Comparison of ENCODE assay signal across 23 mouse cellular contexts in the genomic region with DNA sequence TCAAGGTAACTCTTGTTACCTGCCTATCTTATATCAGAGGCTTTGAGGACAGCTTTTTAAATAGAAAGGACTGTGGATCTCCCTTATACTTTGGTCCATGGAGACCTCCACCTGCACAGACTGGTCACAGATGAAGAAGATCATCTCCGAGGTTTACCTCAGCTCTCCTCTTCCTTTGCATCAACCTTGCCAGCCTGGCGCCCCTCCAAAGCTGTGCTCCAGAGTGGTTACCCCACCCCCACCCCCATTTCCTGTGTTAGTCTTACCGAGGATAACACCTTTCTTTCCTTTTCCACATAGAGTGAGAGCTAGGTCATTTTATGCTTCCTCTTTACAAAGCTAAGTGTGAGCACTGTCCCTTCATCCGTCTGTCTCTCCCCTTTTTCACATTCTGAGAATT. TPM values are rescaled to one million over a fixed set of nuclear protein-coding genes. Genes with fewer than 3 reads are reported as not detected.
DNase-seq lines count a peak whose midpoint lies in the region; ATAC-seq lines count a peak whose summit lies in the region.
"Had no signal": no experiment of that assay in that cellular context is flagged by ENCODE, and none has a peak within 500 bp of the region (broad histone marks: within the 10 kb centered on the region; RNA-seq: fewer than 3 reads in every experiment).

No protein-coding gene starts in this region.

- no peaks in the 10 kb centered on the region for H3K27me3 ChIP-seq in heart, embryonic 16.5 days (ENCODE audit: control insufficient read depth, insufficient read depth, low read length)
- no peaks in the 10 kb centered on the region for H3K27me3 ChIP-seq in limb, embryonic 10.5 days (ENCODE audit: low read depth, poor library complexity, severe bottlenecking)
- H3K27me3 ChIP-seq: embryonic facial prominence, embryonic 15.5 days; liver, embryonic 13.5 days; megakaryocyte, embryonic 14.5 days had no signal

- intact Hi-C loops in heart, postnatal 25 days (cut with DNase I): no loop called here

- no peak overlapping the region for H3K4me3 ChIP-seq in heart, embryonic 16.5 days (ENCODE audit: low read length)
- H3K4me3 ChIP-seq in limb, embryonic 10.5 days: no peak overlapping the region
- H3K4me3 ChIP-seq: embryonic facial prominence, embryonic 15.5 days; forebrain, embryonic 10.5 days; hindbrain, embryonic 15.5 days; layer of hippocampus, adult 2 months; liver, embryonic 13.5 days; megakaryocyte, embryonic 14.5 days; midbrain, embryonic 15.5 days had no signal

- H3K4me2 ChIP-seq in heart, embryonic 16.5 days (ENCODE audit: low read depth, low read length): no peak overlapping the region
- H3K4me2 ChIP-seq: embryonic facial prominence, embryonic 15.5 days; hindbrain, embryonic 15.5 days; liver, embryonic 13.5 days; midbrain, embryonic 15.5 days had no signal

- H3K36me3 ChIP-seq in heart, embryonic 16.5 days (ENCODE audit: control insufficient read depth, insufficient read depth): no peaks in the 10 kb centered on the region
- no peaks in the 10 kb centered on the region for H3K36me3 ChIP-seq in limb, embryonic 10.5 days
- H3K36me3 ChIP-seq: embryonic facial prominence, embryonic 15.5 days; forebrain, embryonic 10.5 days; hindbrain, embryonic 15.5 days; liver, embryonic 13.5 days; midbrain, embryonic 15.5 days had no signal

- 0 out of 2 replicates have a peak, but pooled peaks have one; percentile 32 for ATAC-seq in heart, embryonic 16.5 days (replicated peaks; ENCODE audit: extremely low read depth, insufficient read depth, low FRiP score)
- ATAC-seq: midbrain, embryonic 15.5 days had no signal

- 35% methylated on average over 4 of the region's 4 CpGs for WGBS in heart, embryonic 16.5 days
- 49% methylated on average over 4 of the region's 4 CpGs for WGBS in limb, embryonic 10.5 days

- H3K27ac ChIP-seq in heart, embryonic 16.5 days (ENCODE audit: low read length): no peak overlapping the region
- no peak overlapping the region for H3K27ac ChIP-seq in limb, embryonic 10.5 days
- H3K27ac ChIP-seq: embryonic facial prominence, embryonic 15.5 days; forebrain, embryonic 10.5 days; hindbrain, embryonic 15.5 days; kidney, postnatal 0 days; layer of hippocampus, adult 2 months; liver, embryonic 13.5 days; midbrain, embryonic 15.5 days; stomach, postnatal 0 days had no signal

- no peak for DNase-seq in heart, postnatal 25 days (ENCODE audit: low spot score)
- DNase-seq in MEL-GATA-1-ER (ENCODE audit: extremely low read depth, low read depth): peak; percentile 8
- DNase-seq in cerebellum, adult 9-10 months: peak; percentile 68
- peak; percentile 23 for DNase-seq in limb, embryonic 10.5 days (ENCODE audit: low spot score)
- no peak for DNase-seq in retina, postnatal 1 day
- no peak for DNase-seq in ovary, adult 18-20 months (ENCODE audit: low spot score)
- DNase-seq: adrenal gland, postnatal 10 days; gastrocnemius, postnatal 25 days; heart, postnatal 14 days; kidney, adult 11 months; liver, embryonic 13.5 days; right cerebral cortex, postnatal 14 days had no signal

- no peak overlapping the region for H3K9ac ChIP-seq in heart, embryonic 16.5 days (ENCODE audit: low read length)
- H3K9ac ChIP-seq: embryonic facial prominence, embryonic 15.5 days; hindbrain, embryonic 15.5 days; liver, embryonic 13.5 days; midbrain, embryonic 15.5 days had no signal

- 0 out of 2 replicates have a peak, but pooled peaks cover 2% of the 10 kb centered on the region for H3K4me1 ChIP-seq in heart, embryonic 16.5 days (ENCODE audit: control insufficient read depth, insufficient read depth, low read length)
- peaks cover 33% of the 10 kb centered on the region for H3K4me1 ChIP-seq in limb, embryonic 10.5 days
- H3K4me1 ChIP-seq: embryonic facial prominence, embryonic 15.5 days; hindbrain, embryonic 15.5 days; liver, embryonic 13.5 days; megakaryocyte, embryonic 14.5 days; midbrain, embryonic 15.5 days had no signal

- no peaks in the 10 kb centered on the region for H3K9me3 ChIP-seq in heart, embryonic 16.5 days (replicated peaks; ENCODE audit: control insufficient read depth, low read length)
- H3K9me3 ChIP-seq in limb, embryonic 10.5 days (replicated peaks): no peaks in the 10 kb centered on the region
- H3K9me3 ChIP-seq: embryonic facial prominence, embryonic 15.5 days; forebrain, embryonic 10.5 days; hindbrain, embryonic 15.5 days; liver, embryonic 13.5 days; megakaryocyte, embryonic 14.5 days; midbrain, embryonic 15.5 days had no signal

RNA-seq across cellular contexts. Expression of a gene that starts 60.0 kb away (rescaled TPM):
- not detected in 2 replicates for polyA plus RNA-seq in heart, embryonic 16.5 days (2015; fragmentation: Nextera tagmentation; extraction: Ambion mirVana)
- total RNA-seq in heart, postnatal 25 days (2021): not detected
- polyA plus RNA-seq in limb, embryonic 10.5 days (2016; fragmentation: Nextera tagmentation; extraction: Ambion mirVana): 0.36 and 0.56 TPM in 2 replicates
- total RNA-seq: adrenal gland, postnatal 10 days; gastrocnemius, postnatal 25 days; heart, adult 8-10 months; heart, postnatal 14 days had no signal
- polyA plus RNA-seq: kidney, postnatal 0 days; liver, embryonic 13.5 days; lung, embryonic 16.5 days; stomach, postnatal 0 days had no signal

Comparison
In these comparisons a context has a peak if more than half of its experiments do, and no peak if none do; other contexts are left out.
1. DNase-seq: peak in MEL-GATA-1-ER (single experiment), cerebellum, adult 9-10 months (single experiment) and limb, embryonic 10.5 days (single experiment); none in heart, postnatal 25 days (single experiment), retina, postnatal 1 day (single experiment) and ovary, adult 18-20 months (single experiment).